Mouse (Mus musculus): ENCODE measurements around the gene Esrrg. TPM values are rescaled to one million over a fixed set of nuclear protein-coding genes. Genes with fewer than 3 reads are reported as not detected.

The Esrrg gene
- polyA plus RNA-seq, 1 experiment: not detected

DNA sequence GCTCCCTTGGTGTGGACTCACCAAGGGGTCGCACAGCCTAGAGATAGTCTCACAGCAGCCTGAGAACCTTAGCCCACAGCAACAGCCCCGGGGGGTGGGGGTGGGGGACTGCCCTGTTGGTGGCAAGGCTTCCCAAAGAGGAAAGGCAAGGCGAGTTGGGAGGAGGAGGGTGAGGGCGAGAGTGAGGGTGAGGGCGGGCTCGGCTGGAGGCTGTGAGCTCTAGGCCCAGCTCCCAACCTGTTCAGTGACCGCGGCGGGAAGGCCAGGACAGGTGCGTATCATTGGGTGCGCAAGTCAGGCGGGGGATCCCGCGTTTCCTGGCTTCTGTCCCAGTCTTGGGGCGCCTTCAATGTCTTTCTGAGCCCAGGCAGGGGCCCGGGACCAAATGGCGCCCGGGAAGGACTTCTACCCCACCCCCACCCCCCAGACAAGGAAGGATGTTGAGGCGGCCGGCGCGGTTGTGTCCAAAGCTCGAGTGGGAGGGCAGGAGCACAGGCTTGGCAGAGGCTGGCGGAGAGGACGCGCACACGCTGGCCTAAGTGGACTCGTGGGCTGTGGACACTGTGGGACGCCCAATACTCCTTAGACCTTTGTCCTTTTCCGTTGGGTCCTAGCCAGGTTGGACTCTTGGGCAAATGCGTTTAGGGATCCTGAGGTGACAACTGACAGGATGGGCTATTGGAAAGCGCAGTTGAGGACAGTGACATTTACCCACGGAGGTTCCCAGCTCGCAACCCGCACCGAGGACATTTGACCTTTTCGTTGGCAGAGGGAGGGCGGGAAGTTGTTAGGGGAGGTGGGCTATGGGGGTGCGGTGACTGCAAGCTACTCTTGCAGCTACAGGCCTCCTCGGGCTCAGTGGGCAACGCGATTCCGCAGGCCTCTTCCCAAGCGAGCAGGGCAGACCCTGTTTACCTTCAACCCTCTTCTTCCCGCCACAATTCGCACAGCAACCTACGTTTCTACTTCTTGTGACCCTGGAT is 1.2 kb upstream of the Esrrg start:
- Histone ChIP-seq H3K27me3 (replicated peaks) (peaks cover 82% of the 10 kb centered on the region), H3K4me3 (replicated peaks) (no peak overlapping the region), H3K36me3 (replicated peaks; ENCODE audit: low read length) (no peaks in the 10 kb centered on the region), H3K9me3 (peaks cover 35% of the 10 kb centered on the region), H3K4me1 (peaks cover 5% of the 10 kb centered on the region; the same call in 1 of the 2 replicates)
- no peak for TF ChIP-seq GATA1 (IDR thresholded peaks at IDR 0.05; ENCODE audit: borderline replicate concordance, low read length)
- no peak for TF ChIP-seq FLI1 (IDR thresholded peaks at IDR 0.05; ENCODE audit: low read length)

GRCm38 (mm10) chr1:187609021-187609852 is 646 bp downstream of the Esrrg start:
- Histone ChIP-seq H3K4me1 (peaks cover 5% of the 10 kb centered on the region; the same call in 1 of the 2 replicates), H3K27me3 (replicated peaks) (peaks cover 74% of the 10 kb centered on the region), H3K36me3 (replicated peaks; ENCODE audit: low read length) (no peaks in the 10 kb centered on the region), H3K4me3 (replicated peaks) (no peak overlapping the region), H3K9me3 (peaks cover 32% of the 10 kb centered on the region)
- TF ChIP-seq GATA1 (IDR thresholded peaks at IDR 0.05; ENCODE audit: borderline replicate concordance, low read length): no peak
- TF ChIP-seq FLI1 (IDR thresholded peaks at IDR 0.05; ENCODE audit: low read length): no peak

DNA sequence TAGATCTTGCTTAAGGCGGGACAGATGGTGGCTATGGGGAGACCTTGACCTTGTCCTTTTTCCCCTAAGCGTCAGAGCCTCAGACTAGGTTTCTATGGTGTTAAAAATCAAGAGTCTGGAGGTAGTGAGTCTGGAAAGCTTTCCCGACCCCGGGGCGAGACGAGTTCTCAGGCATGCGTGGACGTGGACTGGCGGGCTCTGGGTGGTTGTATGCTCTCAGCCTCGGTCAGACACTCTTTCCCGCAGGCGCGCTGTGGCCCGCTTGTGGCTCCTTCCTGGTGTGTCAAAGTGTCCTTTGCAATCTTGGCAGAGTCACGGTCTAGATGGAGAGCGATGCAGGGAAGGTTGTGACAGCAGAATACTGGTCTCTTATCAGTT is 1.3 kb downstream of the Esrrg start:
- no peak for TF ChIP-seq GATA1 (IDR thresholded peaks at IDR 0.05; ENCODE audit: borderline replicate concordance, low read length)
- no peak for TF ChIP-seq FLI1 (IDR thresholded peaks at IDR 0.05; ENCODE audit: low read length)
- H3K36me3 ChIP-seq (replicated peaks; ENCODE audit: low read length): no peaks in the 10 kb centered on the region
- H3K27me3 ChIP-seq (replicated peaks): peaks cover 68% of the 10 kb centered on the region
- peaks cover 29% of the 10 kb centered on the region for H3K9me3 ChIP-seq
- H3K4me1 ChIP-seq: peaks cover 5% of the 10 kb centered on the region; the same call in 1 of the 2 replicates
- H3K4me3 ChIP-seq (replicated peaks): no peak overlapping the region

- Histone ChIP-seq H3K4me3 (replicated peaks) (no peak overlapping the region), H3K4me1 (peaks cover 5% of the 10 kb centered on the region; the same call in 1 of the 2 replicates), H3K9me3 (peaks cover 27% of the 10 kb centered on the region), H3K27me3 (replicated peaks) (peaks cover 63% of the 10 kb centered on the region), H3K36me3 (replicated peaks; ENCODE audit: low read length) (no peaks in the 10 kb centered on the region)
- TF ChIP-seq FLI1 (IDR thresholded peaks at IDR 0.05; ENCODE audit: low read length) (no peak), GATA1 (IDR thresholded peaks at IDR 0.05; ENCODE audit: borderline replicate concordance, low read length) (no peak)
Measured at GRCm38 (mm10) chr1:187610336-187610948, 1.9 kb downstream of the Esrrg start.

DNA sequence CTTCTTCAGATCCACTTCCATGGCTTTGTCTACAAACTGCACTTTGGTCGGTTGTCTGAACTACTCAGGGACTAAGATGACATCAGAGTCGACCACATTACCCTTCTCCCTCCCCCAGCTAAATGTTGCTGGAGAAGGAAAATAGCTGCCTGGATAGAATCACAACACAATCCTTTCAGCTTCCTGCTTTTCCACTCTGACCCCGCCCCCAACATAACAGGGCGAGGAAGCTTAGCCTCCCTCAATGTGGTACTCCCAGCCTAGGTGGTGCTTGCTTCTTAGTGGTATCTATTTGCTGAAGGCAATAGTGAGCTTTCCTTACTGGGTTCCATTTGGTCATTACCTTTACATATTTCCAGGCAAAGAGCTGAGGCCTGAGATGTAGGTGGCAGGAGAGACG is 3.3 kb downstream of the Esrrg start:
- H3K9me3 ChIP-seq: peaks cover 16% of the 10 kb centered on the region
- TF ChIP-seq GATA1 (IDR thresholded peaks at IDR 0.05; ENCODE audit: borderline replicate concordance, low read length): no peak
- no peak for TF ChIP-seq FLI1 (IDR thresholded peaks at IDR 0.05; ENCODE audit: low read length)
- peaks cover 48% of the 10 kb centered on the region for H3K27me3 ChIP-seq (replicated peaks)

DNA sequence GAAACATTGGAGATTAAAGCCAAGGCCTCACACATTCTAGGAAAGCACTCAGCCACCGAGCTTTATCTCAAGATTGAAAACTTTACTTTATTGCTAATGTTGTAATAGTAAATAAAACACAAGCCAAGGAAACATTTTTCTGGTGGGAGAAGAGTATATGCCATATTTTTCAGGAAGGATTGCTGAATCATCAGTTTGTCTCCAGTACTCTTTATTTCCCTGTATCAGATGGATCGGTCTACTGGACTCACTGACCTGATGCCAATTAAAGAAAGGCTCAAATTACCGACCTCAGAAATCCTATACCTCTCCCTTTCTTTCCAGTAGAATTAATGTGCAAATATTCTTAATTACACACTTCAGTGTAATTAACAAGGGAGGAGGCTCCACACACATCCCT is 4.7 kb downstream of the Esrrg start:
- Histone ChIP-seq H3K4me1 (peaks cover 5% of the 10 kb centered on the region; the same call in 1 of the 2 replicates), H3K9me3 (peaks cover 15% of the 10 kb centered on the region), H3K36me3 (replicated peaks; ENCODE audit: low read length) (no peaks in the 10 kb centered on the region), H3K27me3 (replicated peaks) (peaks cover 34% of the 10 kb centered on the region), H3K4me3 (replicated peaks) (no peak overlapping the region)
- no peak for TF ChIP-seq FLI1 (IDR thresholded peaks at IDR 0.05; ENCODE audit: low read length)
- no peak for TF ChIP-seq GATA1 (IDR thresholded peaks at IDR 0.05; ENCODE audit: borderline replicate concordance, low read length)

More for the DNA sequence above, 3.3 kb downstream of the Esrrg start:
- Histone ChIP-seq H3K4me3 (replicated peaks) (no peak overlapping the region), H3K36me3 (replicated peaks; ENCODE audit: low read length) (no peaks in the 10 kb centered on the region), H3K4me1 (peaks cover 5% of the 10 kb centered on the region; the same call in 1 of the 2 replicates)

GRCm38 (mm10) chr1:187623981-187624380 is 15.4 kb downstream of the Esrrg start:
- no peak overlapping the region for H3K4me3 ChIP-seq (replicated peaks)
- H3K9me3 ChIP-seq: peaks cover 19% of the 10 kb centered on the region
- no peaks in the 10 kb centered on the region for H3K27me3 ChIP-seq (replicated peaks)
- no peaks in the 10 kb centered on the region for H3K4me1 ChIP-seq
- H3K36me3 ChIP-seq (replicated peaks; ENCODE audit: low read length): no peaks in the 10 kb centered on the region
- TF ChIP-seq FLI1 (IDR thresholded peaks at IDR 0.05; ENCODE audit: low read length) (no peak), GATA1 (IDR thresholded peaks at IDR 0.05; ENCODE audit: borderline replicate concordance, low read length) (no peak)

DNA sequence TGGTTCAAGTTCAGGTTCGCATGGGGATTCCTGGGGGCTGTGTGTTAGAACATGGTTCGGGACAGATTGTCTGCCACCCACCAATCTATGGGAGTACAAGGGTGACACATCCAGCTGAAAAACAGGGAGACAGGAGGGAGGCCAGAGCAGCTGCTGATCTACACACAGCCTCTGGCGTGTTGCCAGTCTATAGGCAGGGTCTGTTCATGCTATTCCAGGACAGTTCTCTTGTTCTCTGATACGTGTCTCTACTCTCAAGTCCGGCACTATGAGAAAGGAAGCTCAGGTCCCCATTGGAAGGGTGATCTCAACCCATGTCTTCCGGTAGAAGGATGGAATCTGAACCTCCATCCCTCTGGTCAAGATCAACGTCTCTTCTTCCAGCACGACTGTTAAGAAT is 21.8 kb downstream of the Esrrg start:
- Histone ChIP-seq H3K27me3 (replicated peaks) (no peaks in the 10 kb centered on the region), H3K4me1 (no peaks in the 10 kb centered on the region), H3K4me3 (replicated peaks) (no peak overlapping the region), H3K36me3 (replicated peaks; ENCODE audit: low read length) (no peaks in the 10 kb centered on the region), H3K9me3 (peaks cover 47% of the 10 kb centered on the region)
- TF ChIP-seq GATA1 (IDR thresholded peaks at IDR 0.05; ENCODE audit: borderline replicate concordance, low read length) (no peak), FLI1 (IDR thresholded peaks at IDR 0.05; ENCODE audit: low read length) (no peak)

- H3K4me1 ChIP-seq: no peaks in the 10 kb centered on the region
- H3K36me3 ChIP-seq (replicated peaks; ENCODE audit: low read length): no peaks in the 10 kb centered on the region
- peaks cover 49% of the 10 kb centered on the region for H3K9me3 ChIP-seq
- H3K4me3 ChIP-seq (replicated peaks): no peak overlapping the region
- TF ChIP-seq GATA1 (IDR thresholded peaks at IDR 0.05; ENCODE audit: borderline replicate concordance, low read length) (no peak), FLI1 (IDR thresholded peaks at IDR 0.05; ENCODE audit: low read length) (no peak)
- H3K27me3 ChIP-seq (replicated peaks): no peaks in the 10 kb centered on the region
Measured at GRCm38 (mm10) chr1:187631486-187631885, 22.9 kb downstream of the Esrrg start.

Data from megakaryocyte, embryonic 14.5 days (primary cell).